Mouse (Mus musculus) G1E (cell line): ENCODE results near the gene Fbxl21. TPM values are rescaled to one million over a fixed set of nuclear protein-coding genes. Genes with fewer than 3 reads are reported as not detected.

Source experiments
- ATAC-seq: 2 replicates; pipeline ENCODE4 v1.8.0; 2016; ENCODE audit warnings: mild to moderate bottlenecking; ENCODE audit not compliant: insufficient number of reproducible peaks, poor library complexity, low FRiP score, severe bottlenecking; ENCODE audit errors: extremely low read depth
- DNase-seq: peaks from one replicate; pipeline ENCODE4 v3.0.0; 2012; ENCODE audit warnings: low spot score
- H3K27me3 ChIP-seq: 2 replicates; pipeline ENCODE4 v1.6.1; 2012; ENCODE audit warnings: mild to moderate bottlenecking, low read length, inconsistent platforms; ENCODE audit not compliant: insufficient read depth
- H3K36me3 ChIP-seq: replicated peaks from 2 replicates; pipeline ENCODE3; 2012; ENCODE audit warnings: mild to moderate bottlenecking, inconsistent platforms
- H3K4me1 ChIP-seq: 2 replicates; pipeline ENCODE4 v1.6.1; 2012; ENCODE audit warnings: low read depth, low read length, inconsistent platforms, mixed read lengths; ENCODE audit not compliant: insufficient read depth
- H3K4me3 ChIP-seq: 2 replicates; pipeline ENCODE4 v1.5.1; 2012; ENCODE audit warnings: low read depth, mild to moderate bottlenecking, inconsistent platforms, low read length, moderate library complexity, mixed read lengths
- H3K9me3 ChIP-seq: replicated peaks from 2 replicates; pipeline ENCODE4 v1.6.1; 2012; ENCODE audit warnings: inconsistent platforms
- CTCF ChIP-seq: IDR thresholded peaks from 2 replicates; pipeline ENCODE4 v1.5.1; 2012; ENCODE audit warnings: low read depth, low read length, inconsistent platforms, mixed read lengths
- GATA1 ChIP-seq: IDR thresholded peaks from 2 replicates; pipeline ENCODE4 v1.6.1; 2012; ENCODE audit warnings: borderline replicate concordance, low read length, inconsistent platforms, mixed read lengths
- GATA2 ChIP-seq: IDR thresholded peaks from 2 replicates; pipeline ENCODE4 v1.6.1; 2012; ENCODE audit warnings: low read depth, low read length, inconsistent platforms, borderline replicate concordance
- POLR2AphosphoS5 ChIP-seq: IDR thresholded peaks from 2 replicates; pipeline ENCODE4 v1.6.1; 2012; ENCODE audit warnings: low read depth, low read length, inconsistent platforms; ENCODE audit not compliant: insufficient replicate concordance
- TAL1 ChIP-seq: conservative IDR thresholded peaks from 2 replicates; pipeline ENCODE4 v1.6.1; 2012; ENCODE audit warnings: low read depth, low read length, inconsistent platforms, mixed read lengths
- polyA plus RNA-seq: library from polyadenylated mRNA; stranded (reverse); fragments of >175 nt; gene quantifications from 2 replicates; pipeline ENCODE4 v1.2.3, GENCODE M21; 2012
- total RNA-seq, 2 experiments: library from RNA; stranded (forward) in 1 of 2; stranded (reverse) in 1 of 2; fragments of 200-1000 nt in 1 of 2; fragments of >200 nt in 1 of 2; fragmentation: Nextera tagmentation in 1 of 2; gene quantifications; 2 replicates each; pipeline ENCODE4 v1.2.3; 2014 to 2017

The Fbxl21 gene
- total and polyA plus RNA-seq, 3 experiments = 0.27 TPM; not detected in 2

- TF ChIP-seq CTCF (no peak), GATA2 (no peak), TAL1 (no peak), POLR2AphosphoS5 (no peak), GATA1 (no peak)
- Histone ChIP-seq H3K4me3 (no peak overlapping the region), H3K36me3 (no peaks in the 10 kb centered on the region), H3K27me3 (no peaks in the 10 kb centered on the region), H3K4me1 (no peaks in the 10 kb centered on the region), H3K9me3 (peaks cover 78% of the 10 kb centered on the region)
- ATAC-seq (no peak), DNase-seq (no peak)
These were observed 49.4 kb downstream of the Fbxl21 start for GRCm38 (mm10) chr13:56571645-56572044.

- no peak for ATAC-seq
- DNase-seq = no peak
- Histone ChIP-seq H3K4me3 (no peak overlapping the region), H3K27me3 (no peaks in the 10 kb centered on the region), H3K36me3 (no peaks in the 10 kb centered on the region), H3K9me3 (peaks cover 69% of the 10 kb centered on the region), H3K4me1 (no peaks in the 10 kb centered on the region)
- TF ChIP-seq GATA1 = no peak
- no peak for TF ChIP-seq TAL1
- no peak for TF ChIP-seq CTCF
- TF ChIP-seq GATA2 = no peak
- no peak for TF ChIP-seq POLR2AphosphoS5
These were observed 52.8 kb downstream of the Fbxl21 start for GRCm38 (mm10) chr13:56575074-56575473.

- TF ChIP-seq GATA2 = no peak
- no peak for TF ChIP-seq TAL1
- TF ChIP-seq CTCF = no peak
- no peak for TF ChIP-seq GATA1
- TF ChIP-seq POLR2AphosphoS5 = no peak
- no peak for ATAC-seq
- no peaks in the 10 kb centered on the region for H3K27me3 ChIP-seq
These were observed 53.5 kb downstream of the Fbxl21 start for GRCm38 (mm10) chr13:56575701-56576321.

GRCm38 (mm10) chr13:56578097-56578496 is 55.8 kb downstream of the Fbxl21 start:
- H3K4me3 ChIP-seq = no peak overlapping the region
- H3K9me3 ChIP-seq = peaks cover 63% of the 10 kb centered on the region
- ATAC-seq (no peak), DNase-seq (no peak)
- TF ChIP-seq CTCF (no peak), GATA2 (no peak)
- no peaks in the 10 kb centered on the region for H3K27me3 ChIP-seq
- no peaks in the 10 kb centered on the region for H3K36me3 ChIP-seq
- H3K4me1 ChIP-seq = no peaks in the 10 kb centered on the region

More at GRCm38 (mm10) chr13:56575701-56576321, 53.5 kb downstream of the Fbxl21 start:
- H3K4me1 ChIP-seq = no peaks in the 10 kb centered on the region
- peaks cover 67% of the 10 kb centered on the region for H3K9me3 ChIP-seq
- no peak overlapping the region for H3K4me3 ChIP-seq
- no peaks in the 10 kb centered on the region for H3K36me3 ChIP-seq
- DNase-seq = no peak

- no peak for DNase-seq
- no peak for ATAC-seq
- H3K27me3 ChIP-seq = no peaks in the 10 kb centered on the region
- H3K9me3 ChIP-seq = peaks cover 65% of the 10 kb centered on the region
- H3K36me3 ChIP-seq = no peaks in the 10 kb centered on the region
- no peaks in the 10 kb centered on the region for H3K4me1 ChIP-seq
- H3K4me3 ChIP-seq = no peak overlapping the region
- TF ChIP-seq TAL1 = no peak
- no peak for TF ChIP-seq GATA1
- TF ChIP-seq GATA2 = no peak
- no peak for TF ChIP-seq POLR2AphosphoS5
- TF ChIP-seq CTCF = no peak
These were observed 58.2 kb downstream of the Fbxl21 start for GRCm38 (mm10) chr13:56580450-56580849.

- Histone ChIP-seq H3K27me3 (no peaks in the 10 kb centered on the region), H3K4me1 (no peaks in the 10 kb centered on the region), H3K36me3 (no peaks in the 10 kb centered on the region), H3K4me3 (no peak overlapping the region), H3K9me3 (peaks cover 64% of the 10 kb centered on the region)
- ATAC-seq (no peak), DNase-seq (no peak)
- TF ChIP-seq CTCF = no peak
- no peak for TF ChIP-seq GATA1
- no peak for TF ChIP-seq TAL1
- no peak for TF ChIP-seq POLR2AphosphoS5
- TF ChIP-seq GATA2 = no peak
These were observed 59.2 kb downstream of the Fbxl21 start for GRCm38 (mm10) chr13:56581512-56581911.
